Mouse (Mus musculus): ENCODE results near the gene Sparc.

- TF ChIP-seq POLR2A (IDR thresholded peaks at IDR 0.05; ENCODE audit: extremely low read depth, insufficient read depth, low read length) (no peak), CTCF (IDR thresholded peaks at IDR 0.05; ENCODE audit: low read depth, low read length) (no peak)
Measured at GRCm38 (mm10) chr11:55356846-55357245, 66.1 kb downstream of the Sparc start.
